Mouse (Mus musculus) mammary gland, adult 2 months (tissue): Measurements from ENCODE around the gene Pml. TPM values are rescaled to one million over a fixed set of nuclear protein-coding genes. Genes with fewer than 3 reads are reported as not detected.

Experiments
- polyA plus RNA-seq: library from polyadenylated mRNA; depleted of rRNA; stranded (reverse); fragments of >200 nt; gene quantifications from 2 replicates; pipeline ENCODE4 v1.2.3, GENCODE M21; 2012; ENCODE audit warnings: low replicate concordance; rRNA removed

The Pml gene
- 50.9 and 62.5 TPM in 2 replicates for polyA plus RNA-seq

DNA sequence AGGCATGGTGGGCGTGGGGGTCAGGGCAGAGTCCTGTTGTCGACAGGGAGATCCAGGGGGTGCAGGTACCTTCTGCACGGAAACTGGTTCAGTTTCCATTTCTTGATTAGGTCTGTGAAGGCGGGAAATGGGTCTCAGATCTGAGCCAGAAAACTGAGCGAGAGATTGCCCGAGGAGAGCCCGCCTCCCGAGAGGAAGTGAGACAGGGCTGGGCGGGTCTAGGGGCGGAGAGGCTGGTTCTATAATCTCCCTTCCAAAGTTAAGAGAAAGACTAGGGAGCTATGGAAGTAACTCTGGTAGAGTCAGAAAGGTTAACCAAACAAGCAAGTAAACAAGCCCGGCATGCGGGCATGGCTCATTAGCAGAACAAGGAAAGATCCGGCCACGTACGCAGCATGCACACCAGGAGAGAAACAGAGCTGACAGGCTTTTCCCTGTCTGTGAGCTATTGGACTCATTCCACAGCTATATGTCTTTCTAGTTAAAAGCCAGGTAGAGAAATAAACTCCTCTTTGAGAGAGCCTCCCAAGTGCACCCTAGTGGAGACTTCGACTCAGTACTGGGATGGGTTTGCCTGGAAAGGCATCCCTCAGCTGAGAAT lies at the start of gene Pml:
Pml (minus strand) TSS at position 195 of the 601 bp plus-strand sequence.

DNA sequence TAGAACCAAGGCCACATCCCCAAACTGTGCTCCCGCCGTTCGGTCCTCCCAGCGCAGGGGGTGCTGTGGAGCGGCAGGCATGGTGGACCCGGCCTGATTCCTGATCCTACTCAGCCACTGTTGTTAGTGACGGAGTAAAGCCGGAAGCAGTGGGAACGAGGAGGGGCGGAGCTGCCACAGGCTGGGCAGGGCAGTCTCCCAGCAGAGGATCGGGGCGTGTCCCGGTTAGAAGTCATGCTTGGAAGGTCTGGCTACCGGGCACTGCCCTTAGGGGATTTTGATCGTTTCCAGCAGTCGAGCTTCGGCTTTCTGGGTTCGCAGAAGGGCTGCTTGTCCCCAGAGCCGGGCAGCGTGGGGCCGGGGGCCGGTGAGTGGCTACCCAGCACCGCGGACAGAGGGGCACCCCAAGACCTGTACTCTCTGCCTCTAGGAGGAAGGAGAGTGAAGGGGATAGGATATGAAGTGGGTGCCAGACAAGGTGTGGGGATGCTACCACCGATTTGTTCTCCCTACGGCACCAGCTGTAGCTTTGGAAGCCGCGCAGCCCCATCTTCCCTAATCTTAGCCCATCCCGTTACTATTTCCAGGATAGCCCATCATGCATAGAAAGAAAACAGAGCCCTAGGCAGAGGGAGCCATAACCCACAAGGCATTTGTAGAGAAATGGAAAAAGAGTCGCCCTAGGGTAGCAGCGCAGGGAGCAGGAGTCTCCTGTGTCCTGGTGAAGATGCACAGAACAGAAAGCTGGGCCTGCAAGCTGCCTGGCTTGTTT lies 3.6 kb upstream of the Pml start, which contains the start of gene Stoml1:
Stoml1 (plus strand) TSS at position 132 of the 772 bp plus-strand sequence.

DNA sequence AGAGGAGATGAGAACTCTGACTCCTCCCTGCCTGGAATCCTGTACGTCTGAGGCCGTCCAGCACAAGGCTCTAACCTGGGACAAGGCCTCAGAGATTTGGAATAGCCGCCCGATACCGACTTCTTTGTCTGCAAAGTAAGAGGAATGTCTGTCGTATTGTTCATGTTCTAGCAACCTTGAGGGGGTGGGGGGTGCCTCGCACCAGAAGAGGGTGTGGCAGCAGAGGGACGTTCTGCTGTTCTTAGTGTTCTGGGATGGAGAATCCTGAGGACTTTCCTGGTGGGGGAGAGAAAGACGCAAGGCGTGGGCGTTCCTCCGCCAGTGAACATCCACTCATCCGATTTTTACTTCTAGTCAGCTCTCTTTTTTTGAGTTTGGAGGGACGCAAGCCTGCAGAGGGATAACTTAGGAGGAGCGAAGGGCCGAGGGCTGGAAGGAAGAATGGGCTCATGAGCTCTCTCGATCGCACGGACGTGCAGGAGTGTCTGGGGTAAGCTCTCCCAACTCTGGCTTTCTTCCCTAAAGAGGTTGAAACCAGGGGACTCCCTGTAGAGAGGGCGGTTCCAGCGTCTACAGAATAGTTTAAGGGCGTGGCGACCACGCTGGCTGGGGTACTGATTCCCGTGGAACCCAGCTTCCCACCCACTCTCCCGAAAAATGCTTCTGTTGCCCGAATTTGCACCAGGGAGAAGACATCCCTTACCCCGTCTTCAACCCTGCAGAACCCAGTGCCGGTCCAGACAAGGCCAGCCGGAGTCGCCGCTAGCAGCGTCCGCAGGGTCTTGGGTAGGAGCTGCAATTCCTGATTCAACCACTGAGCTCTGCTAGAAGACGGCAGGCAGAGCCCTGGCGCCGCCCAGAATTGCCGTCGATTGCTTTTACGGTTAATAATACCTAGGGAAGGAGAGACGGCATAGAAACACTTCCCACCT lies 45.8 kb downstream of the Pml start, which contains the start of the genes Islr and Islr2:
Islr (minus strand) TSS at position 791 of the 932 bp plus-strand sequence.
Islr2 (minus strand) TSS at position 804 of the 932 bp plus-strand sequence.

Other genes starting within 250 kb of the Pml start
- gene Cyp11a1, start 243.4 kb downstream of the Pml start, polyA plus RNA-seq, result 1.1 and 1.8 TPM in 2 replicates
- 9.5 and 12.0 TPM in 2 replicates for gene Stra6, start 186.0 kb downstream of the Pml start, polyA plus RNA-seq
- gene Ccdc33, start 131.0 kb downstream of the Pml start, polyA plus RNA-seq, result 0.45 and 0.55 TPM in 2 replicates
- 331 and 412 TPM in 2 replicates for gene Islr, start 45.5 kb downstream of the Pml start, polyA plus RNA-seq
- 10.5 and 11.5 TPM in 2 replicates for gene Islr2, start 45.5 kb downstream of the Pml start, polyA plus RNA-seq
- 48.2 and 49.1 TPM in 2 replicates for gene Stoml1, start 3.4 kb upstream of the Pml start, polyA plus RNA-seq
- gene Loxl1, start 63.4 kb upstream of the Pml start, polyA plus RNA-seq, result 222 and 354 TPM in 2 replicates
- not detected in 2 replicates for gene Tbc1d21, start 120.7 kb upstream of the Pml start, polyA plus RNA-seq
- 15.2 and 18.5 TPM in 2 replicates for gene Insyn1, start 238.8 kb upstream of the Pml start, polyA plus RNA-seq